Mouse (Mus musculus): ENCODE measurements around the gene Kcnh6. TPM values are rescaled to one million over a fixed set of nuclear protein-coding genes. Genes with fewer than 3 reads are reported as not detected.

The Kcnh6 gene
- 0.07 TPM for polyA plus RNA-seq (2017; shearing (Covaris generic))

GRCm38 (mm10) chr11:106007821-106008220 is at the start of gene Kcnh6:
Kcnh6 (plus strand) TSS chr11:106008124.

GRCm38 (mm10) chr11:105967741-105968574 is 40.0 kb upstream of the Kcnh6 start, which contains the start of gene Ace:
Ace (plus strand) TSS chr11:105967945.

GRCm38 (mm10) chr11:105994375-105994774 is 13.5 kb upstream of the Kcnh6 start, which contains the start of gene Ace3:
Ace3 (plus strand) TSS chr11:105994675.

GRCm38 (mm10) chr11:106036548-106037417 is 28.9 kb downstream of the Kcnh6 start, which contains the start of gene Dcaf7:
Dcaf7 (plus strand) TSS chr11:106036872.

GRCm38 (mm10) chr11:106065923-106066571 is 58.1 kb downstream of the Kcnh6 start, which contains the start of gene Taco1:
Taco1 (plus strand) TSS chr11:106066061.

Other genes with a start within 250 kb of the Kcnh6 start
- gene Cyb561, start 54.8 kb upstream of the Kcnh6 start, polyA plus RNA-seq (2017; shearing (Covaris generic)), result 0.91 TPM
- gene Ace, start 40.2 kb upstream of the Kcnh6 start, polyA plus RNA-seq (2017; shearing (Covaris generic)), result 0.08 TPM
- not detected for gene Ace3, start 13.4 kb upstream of the Kcnh6 start, polyA plus RNA-seq (2017; shearing (Covaris generic))
- gene Dcaf7, start 28.7 kb downstream of the Kcnh6 start, polyA plus RNA-seq (2017; shearing (Covaris generic)), result 87.8 TPM
- 15.5 TPM for gene Taco1, start 57.9 kb downstream of the Kcnh6 start, polyA plus RNA-seq (2017; shearing (Covaris generic))
- gene Map3k3, start 76.5 kb downstream of the Kcnh6 start, polyA plus RNA-seq (2017; shearing (Covaris generic)), result 102 TPM
- 0.87 TPM for gene Gm10840, start 152.7 kb downstream of the Kcnh6 start, polyA plus RNA-seq (2017; shearing (Covaris generic))
- gene Limd2, start 152.7 kb downstream of the Kcnh6 start, polyA plus RNA-seq (2017; shearing (Covaris generic)), result 1,824 TPM
- gene Strada, start 194.0 kb downstream of the Kcnh6 start, polyA plus RNA-seq (2017; shearing (Covaris generic)), result 33.1 TPM
- gene Ccdc47, start 208.2 kb downstream of the Kcnh6 start, polyA plus RNA-seq (2017; shearing (Covaris generic)), result 97.3 TPM
- 104 TPM for gene Ddx42, start 208.8 kb downstream of the Kcnh6 start, polyA plus RNA-seq (2017; shearing (Covaris generic))
- gene Ftsj3, start 248.0 kb downstream of the Kcnh6 start, polyA plus RNA-seq (2017; shearing (Covaris generic)), result 72.1 TPM
- 192 TPM for gene Psmc5, start 248.0 kb downstream of the Kcnh6 start, polyA plus RNA-seq (2017; shearing (Covaris generic))